Mouse (Mus musculus) forebrain, embryonic 16.5 days (tissue): ENCODE results near the gene Ms4a4c. TPM values are rescaled to one million over a fixed set of nuclear protein-coding genes. Genes with fewer than 3 reads are reported as not detected.
"Not testable (repeated sequence)": the region's sequence is repeated elsewhere in the genome, so short reads cannot be mapped to it uniquely, and the experiment has no call there.

Experiments
- ATAC-seq: fragments of 200-750 bp; cut with Nextera tagmentation; 2 replicates; pipeline ENCODE4 v1.8.0; 2017; ENCODE audit warnings: mild to moderate bottlenecking, moderate library complexity
- H3K27ac ChIP-seq: fragments of 300-500 bp; sonication (generic); 2 replicates; pipeline ENCODE4 v1.5.1; 2014; ENCODE audit warnings: low read length, control low read depth
- H3K27me3 ChIP-seq: fragments of 300-500 bp; sonication (generic); replicated peaks from 2 replicates; pipeline ENCODE4 v1.6.1; 2014; ENCODE audit warnings: low read length; ENCODE audit not compliant: control insufficient read depth, insufficient read depth
- H3K36me3 ChIP-seq: fragments of 300-500 bp; sonication (generic); 2 replicates; pipeline ENCODE4 v1.6.1; 2014; ENCODE audit not compliant: control insufficient read depth, insufficient read depth
- H3K4me1 ChIP-seq: fragments of 300-500 bp; sonication (generic); replicated peaks from 2 replicates; pipeline ENCODE4 v1.6.1; 2014; ENCODE audit warnings: low read length; ENCODE audit not compliant: control insufficient read depth, insufficient read depth
- H3K4me2 ChIP-seq: fragments of 300-500 bp; sonication (generic); 2 replicates; pipeline ENCODE4 v1.6.1; 2014; ENCODE audit warnings: mild to moderate bottlenecking, low read length, control low read depth
- H3K4me3 ChIP-seq: fragments of 300-500 bp; sonication (generic); replicated peaks from 2 replicates; pipeline ENCODE4 v1.5.1; 2014; ENCODE audit warnings: mild to moderate bottlenecking, low read length, control low read depth
- H3K9ac ChIP-seq: fragments of 300-500 bp; sonication (generic); replicated peaks from 2 replicates; pipeline ENCODE4 v1.6.1; 2014; ENCODE audit warnings: low read depth, low read length, control low read depth
- H3K9me3 ChIP-seq: fragments of 300-500 bp; sonication (generic); 2 replicates; pipeline ENCODE4 v1.6.1; 2016; ENCODE audit warnings: low read length; ENCODE audit not compliant: control insufficient read depth
- WGBS: fragments of 180-500 bp; shearing (Covaris S2); extraction: QIAGEN DNeasy Blood & Tissue Kit; methylation state at CpG from one replicate; pipeline ENCODE4 v1.1.7; 2014; 5-methylcytosine and 5-hydroxymethylcytosine counted together
- polyA plus RNA-seq: library from polyadenylated mRNA; unstranded; fragments of >200 nt; fragmentation: Nextera tagmentation; extraction: Ambion mirVana; gene quantifications from 2 replicates; pipeline ENCODE4 v1.2.1, GENCODE M21; 2015

Ms4a4c gene
- polyA plus RNA-seq, 1 experiment from 2014 or later: not detected

DNA sequence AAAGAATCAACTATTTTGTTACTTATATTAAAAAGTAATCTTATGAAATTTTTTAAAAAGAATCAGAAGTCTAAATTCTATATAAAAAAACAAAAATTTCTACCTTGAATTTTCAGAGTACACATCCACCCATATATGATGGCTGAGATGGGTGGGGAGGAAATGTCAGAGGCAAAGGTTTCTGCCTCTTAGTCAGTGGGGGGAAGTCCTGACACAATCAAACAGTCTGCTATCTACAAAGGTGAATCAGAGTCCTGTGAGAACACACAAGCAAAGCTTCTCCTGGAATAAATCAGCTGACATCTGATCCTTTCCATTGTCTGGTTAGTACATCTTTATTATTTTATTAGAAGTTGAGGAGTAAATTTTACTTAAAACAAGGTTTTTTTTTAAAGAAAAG is 38.8 kb downstream of the Ms4a4c start, which contains the start of gene Ms4a4b:
Gene Ms4a4b (plus strand): TSS at position 216 of the 400 bp plus-strand sequence.
- Histone ChIP-seq H3K27me3 (no peaks in the 10 kb centered on the region), H3K4me1 (no peaks in the 10 kb centered on the region), H3K4me2 (no peak within 1 kb of the TSS), H3K27ac (no peak within 1 kb of the TSS), H3K4me3 (no peak within 1 kb of the TSS), H3K9me3 (no peaks in the 10 kb centered on the region), H3K9ac (no peak within 1 kb of the TSS), H3K36me3 (no peaks in the 10 kb centered on the region)
- no peak for ATAC-seq

DNA sequence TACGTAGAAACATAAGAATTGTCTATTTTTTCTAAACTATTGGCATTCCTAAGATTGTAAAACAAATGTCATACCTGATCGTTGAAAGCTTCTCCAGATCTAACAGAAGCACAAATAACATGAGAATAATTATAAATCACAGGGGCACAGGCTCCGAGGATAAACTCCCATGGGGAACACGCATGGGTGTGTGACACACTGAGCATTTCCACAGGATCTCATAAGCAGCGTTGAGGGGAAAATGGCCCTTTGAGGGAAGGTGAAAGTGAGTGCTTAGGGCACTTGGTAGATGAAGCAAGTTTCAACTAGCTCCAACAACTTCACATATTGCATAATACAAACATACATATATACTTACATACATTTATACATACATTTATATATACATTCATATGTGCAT is 39.4 kb downstream of the Ms4a4c start:
- no peak overlapping the region for H3K27ac ChIP-seq
- H3K9me3 ChIP-seq: no peaks in the 10 kb centered on the region
- H3K27me3 ChIP-seq: no peaks in the 10 kb centered on the region
- no peaks in the 10 kb centered on the region for H3K36me3 ChIP-seq
- no peak overlapping the region for H3K4me3 ChIP-seq
- no peak overlapping the region for H3K9ac ChIP-seq
- H3K4me2 ChIP-seq: no peak overlapping the region
- no peak for ATAC-seq
- 87% methylated on average over 5 of the region's 5 CpGs for WGBS
- no peaks in the 10 kb centered on the region for H3K4me1 ChIP-seq

DNA sequence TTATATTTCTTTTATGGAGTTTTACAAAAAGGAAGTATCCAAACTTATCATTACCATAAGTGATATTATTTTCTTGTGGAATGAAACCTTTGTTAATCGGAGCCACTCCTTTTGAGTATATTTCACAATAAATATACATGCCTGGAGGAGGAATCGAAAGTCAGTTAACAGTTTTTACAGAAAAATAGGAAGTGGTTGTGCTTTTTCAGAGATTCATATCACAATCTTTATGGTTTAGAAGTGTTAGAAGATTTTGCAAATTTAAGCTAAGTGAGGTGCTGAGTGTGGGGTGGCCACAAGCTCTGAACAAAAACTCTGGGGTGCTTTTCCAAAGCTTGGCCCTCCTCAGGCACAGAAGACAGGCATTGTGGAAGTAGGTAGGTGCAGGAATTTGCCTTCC is 42.7 kb downstream of the Ms4a4c start:
- Histone ChIP-seq H3K4me1 (no peaks in the 10 kb centered on the region), H3K36me3 (no peaks in the 10 kb centered on the region), H3K9me3 (no peaks in the 10 kb centered on the region), H3K27ac (no peak overlapping the region), H3K4me3 (no peak overlapping the region), H3K9ac (no peak overlapping the region), H3K4me2 (no peak overlapping the region), H3K27me3 (no peaks in the 10 kb centered on the region)
- WGBS: 93% methylated on average over 2 of the region's 2 CpGs
- no peak for ATAC-seq

DNA sequence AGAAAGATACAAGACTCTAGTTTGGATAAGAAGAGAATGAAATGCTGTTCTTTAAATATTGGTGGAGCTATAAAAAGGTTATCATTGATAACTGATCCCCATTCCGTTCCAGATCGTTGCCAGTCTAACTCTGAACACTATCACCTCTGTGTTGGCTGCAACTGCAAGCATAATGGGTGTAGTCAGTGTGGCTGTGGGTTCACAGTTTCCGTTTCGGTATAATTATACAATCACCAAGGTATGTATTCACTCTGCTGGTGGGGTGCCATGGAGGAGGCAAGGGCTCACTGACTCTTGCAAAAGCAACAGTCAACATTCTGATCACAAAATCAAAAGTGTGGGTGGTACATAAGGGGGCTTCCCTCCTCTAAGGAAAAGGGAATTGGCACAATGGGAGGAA is 54.5 kb downstream of the Ms4a4c start:
- not testable (repeated sequence) for H3K9me3 ChIP-seq, H3K36me3 ChIP-seq
- 76% methylated on average over 3 of the region's 4 CpGs for WGBS

DNA sequence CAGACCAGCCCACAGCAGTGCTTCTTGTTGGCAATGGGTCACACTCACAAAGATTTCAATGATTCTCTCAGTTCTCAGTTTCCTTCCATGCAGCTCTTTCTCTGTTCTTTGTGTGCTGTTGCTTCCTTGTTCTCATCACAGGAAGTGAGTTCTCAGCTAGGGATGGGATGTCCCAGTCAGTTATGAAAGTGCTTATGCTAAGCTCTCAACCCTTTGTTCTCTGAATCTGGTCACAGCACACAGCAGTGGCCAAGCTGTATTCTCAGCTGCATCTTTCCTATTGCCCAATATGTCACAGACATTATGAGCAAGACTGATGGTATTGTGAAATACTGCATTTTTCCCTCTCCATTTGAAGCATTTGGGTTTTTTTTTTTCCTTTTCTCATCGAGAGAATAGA is 60.2 kb downstream of the Ms4a4c start:
- H3K27ac ChIP-seq, H3K27me3 ChIP-seq, H3K9me3 ChIP-seq, ATAC-seq, H3K4me2 ChIP-seq, H3K9ac ChIP-seq, H3K4me3 ChIP-seq, H3K4me1 ChIP-seq, H3K36me3 ChIP-seq: not testable (repeated sequence)
- 46% methylated on average over 1 of the region's 1 CpGs for WGBS

More for the DNA sequence above, 54.5 kb downstream of the Ms4a4c start:
- H3K4me2 ChIP-seq, H3K27me3 ChIP-seq, H3K27ac ChIP-seq, H3K4me3 ChIP-seq, H3K9ac ChIP-seq, ATAC-seq, H3K4me1 ChIP-seq: not testable (repeated sequence)

DNA sequence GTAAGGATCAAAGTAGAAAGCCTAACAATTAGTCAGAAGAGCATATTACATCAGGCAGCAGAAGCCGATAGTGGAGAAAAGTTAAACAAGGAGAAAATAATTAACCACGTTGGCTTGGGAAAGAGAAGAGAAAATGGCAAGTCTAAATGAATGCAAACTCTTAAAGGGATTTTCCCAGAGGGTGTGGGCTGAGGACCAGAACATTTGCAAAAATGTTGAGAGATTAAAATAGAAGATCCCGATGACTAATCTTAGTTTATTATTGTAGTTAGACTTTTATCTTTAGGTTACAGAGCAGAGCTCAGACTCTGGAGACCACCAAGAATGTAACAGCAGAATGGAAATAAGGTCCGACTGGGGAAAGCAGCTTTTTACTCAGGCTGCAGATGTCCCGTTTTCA is 61.9 kb downstream of the Ms4a4c start:
- WGBS: 69% methylated on average over 5 of the region's 5 CpGs
- Histone ChIP-seq H3K4me3 (no peak overlapping the region), H3K27ac (no peak overlapping the region), H3K4me1 (no peaks in the 10 kb centered on the region), H3K27me3 (no peaks in the 10 kb centered on the region), H3K4me2 (no peak overlapping the region), H3K36me3 (no peaks in the 10 kb centered on the region), H3K9ac (no peak overlapping the region), H3K9me3 (no peaks in the 10 kb centered on the region)
- no peak for ATAC-seq

DNA sequence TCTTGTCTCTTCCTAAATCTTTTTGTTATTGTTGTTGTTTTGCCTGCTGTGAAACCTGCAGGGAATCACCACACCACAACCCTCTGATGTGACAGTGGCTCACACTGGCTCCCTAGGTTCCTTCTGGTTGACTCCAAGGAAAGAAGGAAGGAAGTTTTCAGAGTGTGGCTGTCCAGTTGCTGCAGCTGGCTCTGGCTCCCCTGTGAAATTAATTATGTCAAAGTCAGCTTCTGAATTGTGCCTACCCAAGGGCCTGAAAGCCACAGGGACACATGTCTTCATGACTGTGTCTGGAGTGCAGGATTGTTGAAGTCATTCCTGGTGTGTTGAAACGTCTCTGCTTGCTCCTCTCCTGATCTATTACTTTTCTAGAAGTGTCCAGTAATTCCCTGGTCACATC is 63.8 kb downstream of the Ms4a4c start:
- 69% methylated on average over 1 of the region's 1 CpGs for WGBS
- not testable (repeated sequence) for ATAC-seq

DNA sequence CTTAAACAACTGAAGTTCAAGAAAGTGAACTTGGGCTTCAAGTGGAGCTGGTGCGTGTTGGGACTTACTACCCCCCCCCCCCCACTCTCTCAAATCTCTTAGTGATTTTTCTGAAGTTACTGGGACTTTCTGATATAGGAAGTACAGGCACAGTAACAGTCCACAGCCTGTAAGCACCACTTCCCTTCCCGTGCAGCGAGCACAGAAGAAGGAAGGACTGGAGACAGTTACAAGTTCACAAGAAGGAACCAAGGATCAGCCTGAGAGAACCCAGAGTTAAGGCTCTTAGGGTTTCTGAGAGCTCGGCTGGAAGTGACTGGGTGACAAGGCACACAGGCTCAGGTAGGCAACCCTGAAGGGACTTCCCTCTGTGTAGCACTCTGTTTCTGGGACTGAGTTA is 64.6 kb downstream of the Ms4a4c start, which contains the start of gene Ms4a6c:
Gene Ms4a6c (plus strand): TSS at position 152 of the 400 bp plus-strand sequence.
- H3K4me3 ChIP-seq, H3K27ac ChIP-seq, H3K4me2 ChIP-seq, H3K36me3 ChIP-seq, ATAC-seq, H3K9ac ChIP-seq, H3K27me3 ChIP-seq, H3K4me1 ChIP-seq, H3K9me3 ChIP-seq: not testable (repeated sequence)
- WGBS: 90% methylated on average over 4 of the region's 4 CpGs

More for the DNA sequence above, 63.8 kb downstream of the Ms4a4c start:
- H3K9ac ChIP-seq, H3K4me2 ChIP-seq, H3K9me3 ChIP-seq, H3K27ac ChIP-seq, H3K36me3 ChIP-seq, H3K27me3 ChIP-seq, H3K4me3 ChIP-seq, H3K4me1 ChIP-seq: not testable (repeated sequence)
